In the genomic region with DNA sequence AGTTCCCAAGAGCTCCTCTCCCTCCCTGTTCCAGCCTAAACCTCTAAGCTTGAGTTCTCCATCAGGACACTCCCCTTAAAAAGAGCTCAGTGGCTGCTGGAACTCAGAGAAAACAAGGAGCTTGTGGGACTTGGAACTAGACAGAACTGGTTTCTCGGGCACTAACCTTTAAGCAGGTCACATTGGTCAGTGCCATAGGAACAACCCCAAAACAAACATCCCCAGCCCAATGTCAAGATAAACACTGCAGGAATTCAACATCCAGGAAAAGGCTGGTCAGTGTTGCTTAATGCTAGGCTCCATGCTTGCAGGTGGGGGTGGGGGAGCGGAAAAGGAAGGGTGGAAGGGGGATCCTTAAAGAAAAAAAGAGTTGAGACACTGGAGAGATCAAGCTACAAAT, we compare ENCODE assay signal across 16 mouse cellular contexts.
A peak's percentile ranks its signal among the peaks of the same experiment; 100 is the strongest.
DNase-seq lines count a peak whose midpoint lies in the region; ATAC-seq and TF ChIP-seq lines count a peak whose summit lies in the region.
"Had no signal": no experiment of that assay in that cellular context is flagged by ENCODE, and none has a peak within 500 bp of the region (broad histone marks: within the 10 kb centered on the region; RNA-seq: fewer than 3 reads in every experiment).

No protein-coding gene starts in this region.

- H3K27ac ChIP-seq in liver, postnatal 0 days (ENCODE audit: low read depth) = peak overlapping the region; percentile 84
- no peak overlapping the region for H3K27ac ChIP-seq in midbrain, postnatal 0 days (ENCODE audit: low read depth, low read length)
- H3K27ac ChIP-seq: hindbrain, embryonic 10.5 days; left cerebral cortex, adult 2 months; limb, embryonic 15.5 days had no signal

- intact Hi-C loops in left cerebral cortex, postnatal 14 days (cut with DNase I) = no loop called here

- 0 out of 2 replicates have a peak, but pooled peaks cover 7% of the 10 kb centered on the region for H3K4me1 ChIP-seq in liver, postnatal 0 days (ENCODE audit: insufficient read depth)
- no peaks in the 10 kb centered on the region for H3K4me1 ChIP-seq in midbrain, postnatal 0 days (ENCODE audit: insufficient read depth, low read length)
- H3K4me1 ChIP-seq: hindbrain, embryonic 10.5 days; limb, embryonic 15.5 days had no signal

- TF ChIP-seq EP300 in liver, postnatal 0 days (IDR thresholded peaks at IDR 0.05; ENCODE audit: low read depth) = no peak; the same call in 1 of the 2 replicates

- ATAC-seq in liver, postnatal 0 days = peak; percentile 97
- ATAC-seq in midbrain, postnatal 0 days (ENCODE audit: low FRiP score) = no peak
- ATAC-seq: forebrain, postnatal 0 days had no signal

- peaks cover 60% of the 10 kb centered on the region for H3K36me3 ChIP-seq in liver, postnatal 0 days (replicated peaks; ENCODE audit: insufficient read depth, low read length)
- H3K36me3 ChIP-seq in midbrain, postnatal 0 days (ENCODE audit: insufficient read depth, low read length) = peaks cover 60% of the 10 kb centered on the region

- DNase-seq in lung, adult 18-20 months = peak; percentile 67 to 83
- DNase-seq in lung, postnatal 14 days = no peak
- DNase-seq in liver = peak; percentile 6
- DNase-seq in liver, postnatal 0 days = peak; percentile 52
- no peak for DNase-seq in adrenal gland, postnatal 36 days
- DNase-seq in left cerebral cortex, postnatal 14 days (ENCODE audit: low spot score in 2 of 2) = no peak
- DNase-seq in midbrain, postnatal 0 days (ENCODE audit: low spot score) = no peak
- DNase-seq: cerebellum, adult 8-10 months; forebrain, postnatal 0 days; gastrocnemius, postnatal 10 days had no signal

- TF ChIP-seq CTCF in liver, postnatal 0 days (IDR thresholded peaks at IDR 0.05; ENCODE audit: low read depth) = no peak
- no peak for TF ChIP-seq CTCF in midbrain, postnatal 0 days (IDR thresholded peaks at IDR 0.05)

- H3K27me3 ChIP-seq in liver, postnatal 0 days (ENCODE audit: insufficient read depth, low read length) = no peaks in the 10 kb centered on the region
- no peaks in the 10 kb centered on the region for H3K27me3 ChIP-seq in midbrain, postnatal 0 days (ENCODE audit: insufficient read depth, low read length)
- H3K27me3 ChIP-seq: limb, embryonic 15.5 days had no signal

- H3K9ac ChIP-seq in liver, postnatal 0 days (replicated peaks) = no peak overlapping the region; the same call in 1 of the 2 replicates
- H3K9ac ChIP-seq in midbrain, postnatal 0 days (replicated peaks; ENCODE audit: low read length, poor library complexity, severe bottlenecking) = no peak overlapping the region
- H3K9ac ChIP-seq: forebrain, postnatal 0 days; limb, embryonic 15.5 days had no signal

- H3K9me3 ChIP-seq in liver, postnatal 0 days (ENCODE audit: low read length) = no peaks in the 10 kb centered on the region
- H3K9me3 ChIP-seq in midbrain, postnatal 0 days (ENCODE audit: low read length) = no peaks in the 10 kb centered on the region
- H3K9me3 ChIP-seq: hindbrain, embryonic 10.5 days; limb, embryonic 15.5 days had no signal

- H3K4me3 ChIP-seq in liver, postnatal 0 days (ENCODE audit: low read depth, low read length) = no peak overlapping the region
- no peak overlapping the region for H3K4me3 ChIP-seq in midbrain, postnatal 0 days (ENCODE audit: low read depth, low read length)
- H3K4me3 ChIP-seq: hindbrain, embryonic 10.5 days; left cerebral cortex, adult 2 months; limb, embryonic 15.5 days; myocyte had no signal

- no peak overlapping the region for H3K4me2 ChIP-seq in liver, postnatal 0 days (ENCODE audit: low read depth, low read length)
- no peak overlapping the region for H3K4me2 ChIP-seq in midbrain, postnatal 0 days (ENCODE audit: low read depth, low read length, poor library complexity, severe bottlenecking)
- H3K4me2 ChIP-seq: heart, embryonic 11.5 days; limb, embryonic 15.5 days; midbrain, embryonic 11.5 days had no signal

- 60% methylated on average over 2 of the region's 2 CpGs for whole genome bisulfite sequencing in liver, postnatal 0 days (ENCODE audit: insufficient replicate concordance)
- 87% methylated on average over 2 of the region's 2 CpGs for WGBS in midbrain, postnatal 0 days

Comparison
In these comparisons a context has a peak if more than half of its experiments do, and no peak if none do; other contexts are left out.
1. DNase-seq: peak in lung, adult 18-20 months (2 of 2), liver (single experiment) and liver, postnatal 0 days (single experiment); none in lung, postnatal 14 days (single experiment), adrenal gland, postnatal 36 days (0 of 2), left cerebral cortex, postnatal 14 days (0 of 2) and midbrain, postnatal 0 days (single experiment).